Mouse (Mus musculus) T-cell, adult 2 months (primary cell): Measurements from ENCODE around the gene Fchsd2.

Source experiments
- DNase-seq: peaks from one replicate; pipeline ENCODE4 v3.0.0; 2022; ENCODE audit warnings: low spot score

The Fchsd2 gene

DNA sequence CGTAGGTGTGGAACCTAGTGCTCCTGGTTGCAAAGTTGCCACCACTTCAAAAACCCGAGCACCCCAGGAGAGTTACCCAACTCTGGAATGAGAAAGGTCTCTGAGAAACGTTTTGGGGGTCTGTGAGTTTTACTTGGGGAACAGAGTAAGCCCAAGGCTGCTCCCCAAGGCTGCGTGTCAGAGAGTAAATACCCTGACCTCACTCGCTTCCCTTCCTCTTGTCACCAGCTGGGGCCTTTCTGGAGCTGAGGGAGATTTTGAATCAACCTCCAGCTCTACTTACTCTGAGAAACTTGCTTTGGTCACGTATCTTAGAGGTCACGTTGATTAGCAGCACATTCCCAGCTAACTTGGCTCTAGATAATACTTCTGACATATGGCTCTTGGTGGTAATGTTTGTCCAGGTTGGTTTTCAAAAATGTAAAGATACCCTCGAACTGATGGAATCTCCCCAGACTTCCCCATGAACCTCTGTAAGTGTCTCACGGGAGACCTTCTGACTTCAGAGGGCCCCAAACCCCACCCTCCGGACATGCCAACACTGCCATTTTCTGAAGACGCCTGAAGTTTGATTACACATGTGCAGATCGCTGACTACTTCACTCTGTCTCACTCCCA is 20.4 kb upstream of the Fchsd2 start:
- DNase-seq: no peak

DNA sequence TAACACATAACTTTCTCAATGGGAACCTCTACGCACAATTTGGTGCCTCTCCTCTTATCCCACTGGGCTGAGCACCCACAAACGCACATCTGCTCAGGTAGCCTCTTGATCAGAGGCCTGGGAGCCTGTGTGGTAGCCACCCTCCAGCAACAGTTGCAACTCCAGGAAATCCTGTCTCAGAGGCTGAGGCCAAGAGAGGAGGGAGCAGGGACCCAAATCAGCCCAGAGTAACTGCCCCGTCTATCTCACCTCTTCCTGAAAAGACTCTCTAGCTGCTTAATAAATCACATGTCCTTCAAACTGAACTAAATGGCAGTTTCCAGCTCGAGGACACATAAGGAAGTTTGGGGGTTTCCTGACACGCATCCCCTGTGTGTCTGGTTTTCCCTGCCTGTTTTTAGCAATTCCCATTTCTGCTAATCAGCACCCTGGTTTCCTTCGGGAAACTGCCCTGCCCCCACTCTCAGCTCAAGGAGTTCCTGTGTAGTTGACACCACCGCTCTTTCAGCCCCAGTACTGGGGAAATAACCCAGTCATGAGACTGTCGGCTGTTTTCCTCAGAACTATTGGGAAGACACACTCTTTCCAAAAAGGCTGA is 18.4 kb upstream of the Fchsd2 start:
- DNase-seq: no peak

DNA sequence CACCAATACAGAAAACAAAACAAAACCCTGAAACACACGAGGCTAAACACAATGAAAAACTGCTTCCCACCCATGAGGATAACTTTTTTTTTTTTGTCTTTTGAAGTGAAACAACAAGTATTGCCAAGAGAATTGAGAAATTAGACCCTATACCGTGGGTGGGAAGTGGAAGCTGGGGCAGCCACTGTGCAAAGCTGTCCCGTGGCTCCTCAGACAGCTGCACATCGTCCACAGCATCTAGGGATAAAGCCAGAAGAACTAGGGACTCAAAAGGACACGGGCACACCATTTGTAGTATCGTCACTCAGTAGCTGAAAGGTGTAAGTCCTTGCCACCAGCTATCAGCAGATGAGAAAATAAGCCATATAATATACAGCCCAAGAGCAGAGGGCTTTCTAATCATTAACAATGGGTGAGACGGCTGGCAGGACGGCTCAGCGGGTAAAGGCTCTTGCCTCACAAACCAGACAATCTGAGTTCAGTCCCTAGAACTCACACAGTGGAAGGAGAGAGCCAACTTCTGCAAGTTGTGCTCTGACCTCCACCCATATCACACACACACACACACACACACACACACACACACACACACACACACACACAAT is 9.0 kb upstream of the Fchsd2 start:
- DNase-seq: no peak

DNA sequence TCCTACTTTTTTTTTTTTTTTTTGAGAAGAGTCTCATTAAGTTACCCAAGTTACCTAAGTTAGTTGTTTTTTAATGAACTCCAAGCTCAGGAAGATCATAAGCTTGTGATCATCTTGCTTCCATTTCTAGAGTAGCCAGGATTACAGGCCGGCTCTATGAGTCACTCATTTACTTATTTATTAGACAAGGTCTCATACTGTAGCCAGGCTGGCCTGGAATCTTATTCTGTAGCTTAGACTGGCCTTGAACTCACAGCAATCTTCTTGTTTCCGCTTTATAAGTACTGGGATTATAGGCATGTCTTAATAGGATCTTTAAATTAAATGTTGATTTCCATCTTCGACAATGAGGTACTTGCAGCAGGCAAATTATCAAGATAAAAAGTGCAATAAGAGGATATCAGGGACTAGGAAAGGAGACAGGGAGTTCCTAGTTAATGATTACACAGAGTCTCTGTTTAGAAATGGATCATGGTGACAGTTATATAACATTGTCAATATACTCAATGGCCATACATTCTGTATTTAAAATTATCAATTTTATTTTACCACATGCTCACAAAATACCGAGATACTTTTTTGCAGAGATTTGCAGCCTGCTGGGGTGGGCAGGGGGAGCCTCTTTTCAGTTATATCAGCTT is 7.7 kb upstream of the Fchsd2 start:
- no peak for DNase-seq

DNA sequence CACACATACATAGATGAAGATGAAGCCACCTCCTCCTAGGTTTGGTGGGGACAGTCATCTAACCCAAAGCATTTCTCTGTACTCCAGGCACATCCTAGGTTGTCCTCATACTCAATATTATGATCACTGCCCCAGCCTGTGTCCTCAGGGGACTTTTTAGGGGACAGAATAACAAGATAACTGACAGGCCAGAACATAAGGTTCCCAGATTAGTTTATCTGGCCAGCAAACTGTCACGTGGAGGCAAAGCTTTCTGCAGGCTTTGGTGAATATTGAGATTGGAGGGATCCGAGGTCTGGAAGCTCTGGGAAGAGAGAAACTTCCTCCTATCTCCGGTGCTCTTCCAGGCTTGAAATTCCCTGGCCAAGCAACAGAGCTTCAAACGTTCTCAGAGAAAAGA is 6.9 kb upstream of the Fchsd2 start:
- no peak for DNase-seq

DNA sequence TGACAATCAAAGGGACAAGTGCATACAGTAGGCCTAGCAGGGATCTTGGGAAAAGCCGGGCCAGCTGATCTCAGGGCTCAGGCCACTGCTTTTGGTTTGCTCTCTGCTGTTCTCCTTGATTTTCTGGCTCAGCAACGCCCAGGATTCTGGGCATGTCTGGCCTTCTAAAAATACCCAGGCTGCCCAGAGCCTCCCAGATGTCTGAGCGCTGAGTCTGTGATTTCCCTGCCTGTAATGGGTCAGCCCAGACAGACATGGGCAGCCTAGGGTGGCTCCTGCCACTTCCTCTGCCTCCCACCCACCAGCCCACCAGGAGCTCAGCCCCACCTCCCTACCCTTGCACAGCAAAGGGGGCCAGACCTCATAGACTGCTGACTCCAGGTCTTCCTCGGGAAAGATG is 4.0 kb upstream of the Fchsd2 start:
- no peak for DNase-seq

DNA sequence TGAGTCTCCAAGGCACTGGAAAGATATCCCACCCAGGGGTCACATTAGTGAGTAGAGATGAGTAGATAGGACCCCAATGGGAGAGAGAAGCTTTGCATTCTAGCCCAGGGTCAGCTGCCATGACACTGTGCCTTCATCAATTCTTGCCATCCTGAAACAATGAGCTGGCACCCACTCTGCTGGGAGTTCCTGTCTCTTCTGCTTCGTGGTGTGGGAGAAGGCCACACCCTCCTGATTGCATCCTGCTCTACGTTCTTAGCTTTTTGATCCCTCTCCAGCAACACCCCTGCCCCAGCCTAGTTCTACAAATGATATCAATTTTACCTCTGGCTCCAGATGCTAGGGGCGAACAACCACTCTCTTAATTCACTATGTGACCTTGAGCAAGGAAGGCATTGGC is 3.4 kb upstream of the Fchsd2 start:
- DNase-seq: no peak

DNA sequence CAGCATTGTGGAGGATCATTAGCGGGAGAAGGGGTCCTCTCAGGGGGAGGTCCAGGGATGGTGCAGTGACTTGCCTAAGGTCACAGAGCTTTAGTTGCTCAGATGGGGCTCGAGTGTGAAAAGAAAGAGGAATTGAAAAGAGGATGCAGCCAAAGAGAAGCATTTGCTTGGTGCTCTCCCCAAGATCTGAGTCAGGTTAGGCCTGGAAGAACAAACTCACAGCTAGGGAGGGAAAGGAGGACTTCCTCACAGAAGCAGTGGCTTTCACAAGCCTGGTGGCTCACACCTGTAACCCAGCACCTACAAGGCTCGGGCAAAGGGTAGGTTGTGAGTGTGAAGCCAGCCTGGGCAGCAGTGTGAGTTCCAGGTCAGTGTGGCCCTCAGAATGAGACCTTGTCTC is 568 bp downstream of the Fchsd2 start:
- DNase-seq: no peak

DNA sequence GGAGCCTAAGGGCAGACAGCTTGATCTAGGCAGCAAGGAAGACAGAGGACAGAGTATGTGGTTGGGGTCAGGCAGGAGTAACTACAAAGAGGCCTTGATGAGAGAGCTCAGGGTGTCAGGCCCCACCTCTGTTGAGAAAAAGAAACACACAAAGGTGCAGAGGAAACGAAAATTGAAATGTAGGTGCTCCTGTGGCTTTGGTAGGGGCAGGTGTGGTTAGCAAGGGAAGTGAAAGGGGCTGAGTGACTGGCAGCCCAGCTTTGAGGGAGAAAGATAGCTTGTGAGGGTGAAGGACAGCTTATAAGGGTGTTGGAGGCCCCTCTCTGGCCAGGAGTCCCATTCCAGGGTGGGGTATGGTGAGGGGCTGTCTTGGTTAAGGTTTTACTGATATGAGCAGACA is 2.1 kb downstream of the Fchsd2 start:
- peak; percentile 78 for DNase-seq

DNA sequence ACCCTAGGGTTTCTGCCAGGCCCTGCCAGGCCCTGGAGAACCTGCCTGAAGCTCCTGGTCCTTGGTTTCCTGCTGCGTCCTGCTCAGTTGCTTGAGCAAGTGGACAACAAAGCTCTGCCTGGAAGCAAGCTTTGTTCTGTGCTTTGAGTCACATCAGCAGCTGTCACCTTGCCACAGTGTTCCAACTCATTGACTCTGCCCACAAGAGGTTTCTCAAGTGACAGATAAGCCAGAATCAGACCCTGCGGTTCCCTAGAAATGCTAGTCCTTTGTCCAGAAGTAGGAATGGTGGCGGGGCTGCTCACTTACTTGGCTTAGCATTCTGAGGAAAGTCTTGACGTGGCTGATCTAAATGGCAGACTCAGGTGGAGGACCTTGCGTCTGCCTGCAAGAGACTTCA is 2.9 kb downstream of the Fchsd2 start:
- DNase-seq: no peak

DNA sequence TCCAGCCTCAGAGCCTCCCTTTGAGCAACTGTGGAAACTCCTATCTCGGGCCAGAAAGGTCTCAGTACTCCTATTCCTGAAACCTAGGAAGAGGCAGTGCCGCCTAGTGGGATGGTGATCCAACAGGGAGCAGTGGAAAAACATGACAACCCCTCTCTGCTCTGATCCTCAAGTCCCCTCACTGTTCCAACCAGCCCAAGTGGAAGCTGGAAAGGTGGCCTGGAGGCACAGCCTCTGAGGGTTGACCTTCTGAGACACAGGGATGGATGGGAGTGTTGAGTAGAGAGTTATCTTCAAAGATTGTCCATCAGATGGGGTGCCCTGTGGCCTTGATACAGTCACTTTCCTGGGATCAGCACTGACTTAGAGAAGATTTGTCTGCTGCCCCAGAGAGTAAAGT is 3.9 kb downstream of the Fchsd2 start:
- no peak for DNase-seq

DNA sequence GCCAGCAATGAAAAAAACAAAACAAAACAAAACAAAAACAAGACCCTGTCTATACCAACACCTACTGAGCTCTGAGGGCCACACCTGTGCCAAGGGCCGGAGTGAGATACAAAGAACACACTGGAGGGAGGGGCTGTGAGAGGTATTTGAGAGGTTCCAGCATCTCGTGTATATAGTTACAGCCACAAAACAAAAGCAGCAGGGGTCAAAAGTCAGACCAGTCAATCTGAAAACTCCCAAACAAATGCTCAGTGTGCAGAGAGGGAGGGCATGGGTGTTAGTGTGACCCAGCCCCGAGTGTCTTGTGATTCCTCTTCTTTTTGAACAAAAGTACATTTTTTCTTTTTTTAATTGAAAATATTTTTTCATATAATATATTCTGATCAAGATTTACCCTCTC is 4.4 kb downstream of the Fchsd2 start:
- DNase-seq: no peak

DNA sequence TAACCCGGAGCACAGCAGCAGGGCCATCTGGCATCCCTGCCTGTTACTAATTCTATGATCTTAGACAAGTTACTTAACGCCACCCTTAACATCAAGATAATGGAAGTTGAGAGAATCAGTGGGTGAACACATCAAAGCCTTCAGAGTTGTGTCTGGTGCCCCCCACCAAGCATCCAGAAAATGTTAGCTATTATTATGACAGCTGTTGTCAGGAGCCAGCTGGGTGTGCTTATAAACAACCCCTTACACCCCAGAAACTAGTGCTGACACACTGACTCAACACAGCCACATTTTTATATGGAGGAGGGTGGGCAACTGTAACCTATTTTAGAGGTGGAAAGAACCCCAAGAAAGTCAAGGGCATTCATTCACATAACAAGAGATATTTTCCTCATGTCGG is 7.3 kb downstream of the Fchsd2 start:
- no peak for DNase-seq

DNA sequence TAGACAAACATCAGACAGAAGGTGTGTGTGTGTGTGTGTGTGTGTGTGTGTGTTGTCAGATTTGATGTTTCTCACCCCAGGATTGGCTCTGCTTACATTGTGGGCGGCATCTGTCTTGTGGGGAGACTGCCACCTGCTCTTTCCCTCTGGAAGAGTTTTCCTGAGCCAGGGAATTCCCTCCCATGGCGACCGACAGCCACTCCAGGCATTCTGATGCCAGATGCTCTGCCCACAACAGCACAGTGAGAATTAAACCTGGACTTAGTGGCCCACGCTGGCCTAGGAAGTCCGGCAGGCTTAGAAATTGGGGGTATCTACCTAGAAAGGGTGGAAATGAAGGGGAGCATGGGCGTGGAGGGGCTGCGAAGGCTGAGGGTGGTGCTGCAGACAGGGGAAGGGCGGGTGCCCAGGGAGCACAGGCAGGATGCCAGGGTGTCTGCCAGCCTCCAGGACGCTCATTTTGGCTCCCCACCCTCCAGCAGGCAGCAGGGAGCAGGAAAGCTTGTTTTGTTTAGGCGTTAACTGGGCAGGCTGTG is 8.6 kb downstream of the Fchsd2 start:
- no peak for DNase-seq

DNA sequence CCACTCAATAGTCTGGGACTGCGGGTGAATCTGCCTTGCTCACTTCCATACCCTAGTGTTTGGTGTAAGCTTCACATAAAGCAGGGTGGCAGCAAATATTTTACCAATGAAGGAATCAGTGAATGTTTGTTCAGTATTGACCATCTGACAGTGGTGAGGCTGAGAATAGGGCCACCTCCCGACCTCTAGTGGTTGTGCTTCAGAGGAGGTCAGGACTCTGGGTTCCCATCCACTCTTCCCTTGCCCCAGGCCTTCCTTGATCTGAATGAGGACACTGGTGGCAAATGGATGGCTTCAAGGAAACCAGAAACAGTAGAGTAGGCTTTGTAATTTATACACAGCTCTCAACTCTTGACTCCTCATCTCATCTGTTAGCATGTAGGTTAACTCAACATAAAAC is 14.0 kb downstream of the Fchsd2 start:
- DNase-seq: no peak

DNA sequence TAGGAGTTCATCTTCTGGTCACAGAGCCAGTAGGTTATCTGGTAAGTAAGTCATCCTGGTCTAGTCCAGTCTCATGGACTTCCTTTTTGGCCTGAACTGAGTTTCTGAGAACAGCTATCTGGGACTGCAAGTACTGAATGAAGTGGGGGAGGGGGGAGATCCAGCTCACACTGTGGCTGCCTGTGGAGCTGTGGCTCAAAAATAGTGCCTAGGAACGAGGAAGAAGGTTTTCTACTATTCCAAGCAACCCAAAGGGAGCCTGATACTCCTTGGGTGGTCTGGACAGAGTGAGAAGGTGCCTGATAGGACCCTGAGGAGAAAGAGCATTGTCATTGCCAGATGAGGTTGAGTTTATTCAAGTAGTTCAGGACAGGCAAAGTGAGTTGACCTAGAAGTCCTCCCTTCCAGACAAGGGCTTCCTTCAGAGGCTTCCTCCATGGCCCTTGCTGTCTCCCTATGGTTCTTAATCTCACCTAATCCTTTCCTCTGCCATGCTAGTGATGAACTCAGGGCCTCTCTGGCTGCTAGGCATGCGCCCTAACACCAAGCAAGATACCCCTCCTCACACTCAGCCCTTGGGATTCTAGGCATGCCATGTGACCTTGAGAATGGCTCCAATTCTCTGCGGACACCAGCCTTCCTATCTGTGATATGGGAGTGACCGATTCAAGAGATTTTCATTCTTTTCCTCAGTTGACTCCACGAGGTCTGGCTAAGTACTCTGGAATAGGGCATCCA is 14.6 kb downstream of the Fchsd2 start:
- DNase-seq: no peak

DNA sequence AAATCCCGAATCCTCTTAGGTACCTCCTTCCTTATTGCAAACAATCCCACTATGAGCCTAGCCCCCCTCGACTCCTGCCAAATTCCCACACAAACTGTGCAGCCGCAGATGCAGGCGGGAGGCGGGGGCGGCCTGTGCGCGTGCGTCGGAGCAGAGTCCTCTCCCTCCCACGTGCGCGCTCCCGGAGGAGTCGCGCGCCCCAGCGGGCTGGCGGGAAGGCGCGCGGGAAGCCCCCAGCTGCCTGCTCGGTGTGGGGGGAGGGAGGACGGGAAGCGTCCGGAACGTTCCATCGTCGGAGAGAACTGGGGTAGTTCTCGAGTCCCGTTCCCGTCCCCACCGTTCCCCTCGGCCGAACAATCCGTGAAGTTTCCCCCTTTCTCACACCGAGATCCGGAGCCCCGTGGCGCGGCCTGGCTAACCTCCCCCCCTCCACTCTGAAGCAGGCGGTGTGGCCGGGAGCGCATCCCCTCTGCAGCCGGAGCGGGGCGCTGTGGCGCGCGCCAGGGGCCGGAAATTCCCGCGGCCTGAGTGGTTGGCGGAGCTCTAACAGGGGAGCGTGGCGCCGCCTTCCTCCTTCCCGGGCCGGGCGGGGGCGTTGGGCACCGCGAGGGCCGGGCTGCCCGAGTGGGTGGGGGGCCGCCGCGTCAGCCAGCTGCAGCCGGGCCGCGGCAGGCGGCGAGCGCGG is 15.4 kb downstream of the Fchsd2 start:
- peak; percentile 96 for DNase-seq

DNA sequence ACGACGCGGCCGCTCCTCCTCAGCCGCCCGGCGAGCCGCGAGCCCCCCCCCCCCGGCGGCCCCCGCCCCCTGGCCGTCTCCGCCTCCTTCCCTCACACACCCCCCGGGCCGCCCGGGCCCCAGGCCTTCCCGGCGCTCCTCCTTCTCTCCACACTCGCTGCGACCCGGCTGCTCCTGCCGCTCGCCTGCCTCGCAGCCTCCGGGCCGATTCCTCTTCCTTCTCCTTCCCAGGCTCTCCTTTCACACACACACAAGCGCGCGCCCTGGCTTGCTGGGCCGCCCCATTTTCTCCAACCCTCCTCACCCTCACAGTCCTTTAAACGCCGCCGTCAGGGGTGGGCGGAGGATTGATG is 16.0 kb downstream of the Fchsd2 start:
- no peak for DNase-seq

DNA sequence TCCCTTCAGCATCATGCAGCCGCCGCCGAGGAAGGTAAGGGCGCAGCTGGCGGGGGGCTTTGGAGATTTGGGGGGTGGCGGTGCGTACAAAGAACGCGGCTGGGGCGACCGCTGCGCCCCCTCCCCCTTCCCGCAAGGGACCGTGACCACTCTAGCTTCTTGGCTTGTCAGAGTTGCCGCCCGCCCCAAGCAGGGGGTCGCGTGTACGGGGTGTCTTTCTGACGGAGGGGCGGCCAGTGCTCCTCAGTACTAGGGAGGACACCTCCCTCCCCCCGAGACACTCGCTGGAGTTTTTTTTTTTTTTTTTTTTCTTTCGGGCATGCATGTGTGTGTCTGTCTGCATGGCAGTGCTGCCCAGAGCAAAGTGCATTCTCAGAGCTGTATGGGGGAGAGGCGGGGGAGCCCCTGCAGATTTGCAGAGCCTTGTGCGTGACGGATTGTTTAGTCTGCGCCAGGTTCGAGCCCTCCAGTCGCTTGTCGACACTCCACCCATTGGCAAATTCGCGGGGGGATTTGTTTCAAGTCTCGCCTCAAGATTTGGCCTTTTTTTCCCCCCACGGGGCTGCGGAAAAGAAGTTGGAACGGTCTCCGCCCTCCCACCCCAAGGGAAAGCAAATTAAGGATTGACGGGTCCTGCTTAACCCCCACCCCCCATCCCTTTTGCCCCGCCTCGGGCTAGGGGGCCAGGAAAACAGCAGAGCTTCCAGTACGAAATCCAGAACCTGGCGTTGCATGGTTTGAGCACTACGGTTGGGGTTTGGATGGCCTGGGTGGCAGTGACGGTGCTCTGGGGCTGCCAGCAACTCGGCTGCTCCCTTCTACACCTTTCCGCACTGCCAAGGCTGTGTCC is 16.6 kb downstream of the Fchsd2 start:
- DNase-seq: peak; percentile 26

DNA sequence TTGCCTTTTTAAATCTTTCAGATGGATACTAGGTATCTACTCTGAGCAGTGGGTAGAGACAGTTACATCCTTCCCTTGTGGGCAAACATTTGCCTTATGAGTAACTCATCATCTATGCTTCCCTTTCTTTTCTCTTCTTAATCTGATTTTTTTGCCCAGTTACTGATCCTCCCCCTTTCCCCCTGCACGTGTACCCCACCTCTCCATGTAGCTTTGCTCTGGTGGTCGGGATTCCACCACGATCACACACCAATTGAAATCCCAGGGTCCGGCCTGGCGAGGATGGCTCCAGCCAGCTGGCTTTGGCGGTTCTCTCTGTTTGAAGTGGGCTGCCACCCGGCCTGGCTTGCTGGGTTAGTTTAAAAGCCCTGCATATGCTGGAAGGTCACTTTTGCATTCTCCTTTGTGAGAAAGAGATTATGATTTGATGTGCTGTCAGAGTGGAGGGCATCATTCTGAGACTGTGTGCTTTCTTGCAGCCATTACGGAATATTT is 17.2 kb downstream of the Fchsd2 start:
- no peak for DNase-seq

DNA sequence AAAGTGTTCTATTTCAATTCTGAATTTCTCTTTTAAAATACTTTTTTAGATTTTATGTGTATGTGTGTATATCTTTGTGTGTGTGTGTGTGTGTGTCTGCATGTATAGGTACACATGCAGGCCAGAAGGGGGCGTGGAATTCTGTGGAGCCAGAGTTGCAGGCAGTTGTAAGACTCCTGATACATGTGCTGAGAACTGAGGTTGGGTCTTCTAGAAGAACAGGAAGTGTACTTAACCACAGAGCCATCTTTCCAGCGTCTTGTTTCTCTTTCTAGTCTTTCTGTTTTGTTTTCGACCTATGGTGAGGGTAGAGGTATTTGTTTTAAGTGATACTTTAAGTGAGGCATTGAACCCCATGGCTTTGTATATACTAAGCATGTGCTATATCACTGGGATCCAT is 20.7 kb downstream of the Fchsd2 start:
- peak; percentile 69 for DNase-seq
